Mouse (Mus musculus): ENCODE results near the gene Utf1. TPM values are rescaled to one million over a fixed set of nuclear protein-coding genes. Genes with fewer than 3 reads are reported as not detected.

Utf1 gene
- total RNA-seq, 2 experiments from 2014 or later: not detected

DNA sequence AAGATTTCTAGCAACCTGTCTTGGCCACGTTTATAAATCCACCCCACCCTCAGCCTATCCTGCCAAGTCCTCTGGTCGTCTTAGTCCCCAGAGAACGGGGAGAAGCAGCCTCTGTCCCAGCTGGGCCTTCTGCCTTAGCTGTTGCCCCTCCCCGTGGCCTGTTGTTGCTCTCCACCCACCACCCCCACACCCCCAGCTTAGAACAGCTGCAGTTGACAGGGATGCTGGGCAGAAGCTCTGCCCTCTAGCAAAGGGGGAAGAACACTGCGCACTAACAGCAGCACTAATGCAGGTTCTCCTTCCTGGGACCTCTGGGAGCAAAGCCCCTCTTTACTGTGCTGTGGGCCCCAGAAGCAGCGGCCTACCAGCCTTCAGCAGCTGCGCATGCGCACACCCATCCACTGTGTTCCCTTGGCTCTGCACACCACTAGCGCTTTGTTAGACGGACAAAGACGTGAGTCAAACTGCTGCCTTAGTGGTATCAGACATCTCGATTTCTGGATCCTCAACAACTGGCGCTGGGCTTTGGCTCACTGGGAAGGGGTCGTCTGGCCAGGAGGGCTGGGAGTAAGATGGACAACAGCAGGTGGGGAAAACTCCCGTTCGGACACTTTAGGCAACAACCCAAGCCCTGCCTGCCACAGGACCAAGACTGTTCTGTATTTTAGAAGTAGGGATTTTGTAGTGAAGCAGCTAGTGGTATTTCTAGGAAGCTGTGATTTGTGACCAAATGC is 2.9 kb upstream of the Utf1 start:
- peak; percentile 17 for DNase-seq

DNA sequence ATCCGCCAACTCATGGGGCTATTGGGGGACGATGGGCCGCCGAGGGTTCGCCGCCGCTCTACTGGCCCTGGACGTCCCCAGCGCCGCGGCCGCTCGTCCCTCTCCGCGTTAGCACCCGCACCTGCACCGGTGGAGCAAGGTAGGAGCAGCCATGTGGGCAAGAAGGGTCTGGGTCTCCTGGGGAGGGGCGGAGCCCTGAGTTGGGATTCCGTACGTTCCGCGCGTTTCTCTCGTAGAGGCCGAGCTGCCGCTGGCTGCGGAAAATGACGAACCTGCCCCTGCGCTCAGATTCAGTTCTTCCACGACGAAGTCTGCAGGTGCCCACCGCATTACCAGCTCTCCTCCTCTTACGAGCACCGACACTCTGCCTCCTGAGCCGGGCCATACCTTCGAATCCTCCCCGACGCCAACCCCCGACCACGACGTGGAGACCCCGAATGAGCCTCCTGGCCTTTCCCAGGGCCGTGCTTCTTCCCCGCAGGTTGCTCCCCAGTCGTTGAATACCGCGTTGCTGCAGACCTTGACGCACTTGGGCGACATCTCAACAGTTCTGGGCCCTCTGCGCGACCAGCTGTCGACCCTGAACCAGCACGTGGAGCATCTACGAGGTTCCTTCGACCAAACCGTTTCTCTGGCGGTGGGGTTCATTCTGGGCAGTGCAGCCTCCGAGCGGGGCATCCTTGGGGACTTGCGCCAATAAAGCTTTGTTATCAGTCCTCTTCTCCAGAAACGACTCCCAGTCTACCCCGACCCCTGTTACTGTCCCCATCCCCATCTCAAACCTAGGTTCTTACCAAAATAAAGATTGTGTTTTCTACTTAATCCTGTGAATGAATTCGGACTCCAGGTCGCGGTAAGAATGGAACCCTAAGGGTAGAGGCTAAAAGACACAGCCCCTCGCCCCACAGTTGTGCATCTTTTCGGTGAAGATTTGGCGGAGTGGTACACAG is 977 bp downstream of the Utf1 start:
- no peak for DNase-seq

- DNase-seq: no peak
Measured at GRCm38 (mm10) chr7:139945516-139945915, 1.9 kb downstream of the Utf1 start.

DNA sequence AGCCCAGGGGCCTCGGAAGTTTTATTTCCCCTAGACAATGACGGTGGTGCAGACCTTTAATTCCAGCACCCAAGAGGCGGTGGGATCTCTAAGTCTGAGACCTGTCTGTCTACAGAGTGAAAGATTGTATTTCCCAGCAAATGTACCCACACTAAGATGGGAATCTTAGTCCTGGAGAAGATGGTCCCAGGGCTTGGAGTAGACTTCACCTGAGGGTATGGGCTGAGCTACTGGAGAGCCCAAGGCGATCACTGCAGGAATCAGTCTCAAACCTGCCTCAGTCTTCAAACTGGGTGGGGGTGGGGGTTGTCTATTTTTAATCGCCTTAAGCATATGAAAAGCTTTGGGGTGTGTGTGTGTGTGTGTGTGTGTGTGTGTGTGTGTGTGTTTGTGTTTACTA is 2.4 kb downstream of the Utf1 start:
- no peak for DNase-seq

- peak; percentile 42 for DNase-seq
Measured at GRCm38 (mm10) chr7:139949893-139950282, 6.3 kb downstream of the Utf1 start.

GRCm38 (mm10) chr7:139950283-139950971 is 6.8 kb downstream of the Utf1 start:
- peak; percentile 47 for DNase-seq

DNA sequence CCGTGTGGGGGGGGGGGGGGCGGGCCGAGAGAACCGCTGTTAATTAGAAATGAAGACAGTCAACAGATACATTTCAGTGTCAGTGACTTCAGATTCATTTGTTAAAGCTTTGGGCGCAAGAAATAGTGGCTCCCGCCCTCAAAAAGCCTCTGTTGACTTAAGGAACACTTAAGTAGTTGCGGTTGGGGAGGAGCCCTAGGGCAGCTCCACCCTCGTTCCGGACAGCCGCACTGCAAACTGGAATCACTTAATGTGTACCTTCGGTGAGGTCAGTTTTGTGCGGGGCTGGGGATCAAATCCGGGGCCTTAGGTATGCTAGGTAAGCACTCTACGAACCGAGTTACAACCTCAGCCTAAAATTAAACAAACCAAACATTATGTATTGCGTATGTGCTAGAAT is 7.5 kb downstream of the Utf1 start:
- DNase-seq: no peak

DNA sequence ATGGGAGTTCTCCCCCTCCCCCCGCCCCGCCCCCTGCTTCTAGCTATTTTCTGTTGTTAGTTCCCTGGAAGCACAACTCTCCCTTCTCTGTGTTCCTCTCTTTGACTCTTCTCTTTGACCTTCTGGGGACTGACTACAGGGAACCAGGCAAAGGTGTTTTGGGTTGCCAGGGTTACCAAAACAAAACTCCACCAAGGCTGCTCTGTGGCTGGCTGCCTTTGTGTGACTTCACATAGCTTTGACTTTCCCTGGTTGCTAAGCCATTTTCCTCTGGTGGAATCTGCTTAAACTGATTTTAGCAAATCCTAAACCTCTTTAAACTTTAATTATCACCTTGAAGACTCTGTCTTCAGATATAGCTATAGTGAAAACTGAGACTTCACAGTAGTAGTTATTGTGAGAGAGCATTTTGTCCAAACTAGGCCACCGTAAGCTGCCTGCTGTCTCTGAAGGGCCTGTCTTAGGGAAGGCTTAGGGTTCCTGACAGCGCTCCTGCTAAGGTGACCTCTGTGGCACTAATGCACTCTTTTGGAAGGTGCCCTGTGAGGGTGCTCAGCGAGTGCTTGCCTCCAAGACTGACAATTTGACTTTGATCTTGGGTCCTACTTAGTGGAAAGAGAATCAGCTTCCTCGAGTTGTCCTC is 8.5 kb downstream of the Utf1 start:
- DNase-seq: no peak

DNA sequence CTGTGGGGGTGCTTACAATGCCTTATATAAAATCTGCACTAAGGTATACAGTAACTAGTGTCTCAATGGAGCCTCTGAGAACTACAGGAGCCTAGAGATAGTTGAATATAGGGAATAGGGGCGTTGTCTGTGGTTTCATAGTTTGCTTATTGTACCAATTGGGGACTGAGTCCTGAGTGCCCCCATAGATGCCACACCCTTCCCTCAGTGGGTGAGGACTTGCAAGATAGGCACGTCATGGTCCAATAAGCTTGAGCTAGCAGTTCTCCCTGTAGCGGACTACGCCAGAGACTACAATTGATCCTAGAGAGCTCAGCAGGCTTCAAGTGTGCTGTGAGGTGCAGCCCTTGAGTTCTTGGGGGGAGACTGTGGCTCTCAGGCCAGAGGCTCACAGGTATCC is 11.9 kb downstream of the Utf1 start:
- DNase-seq: no peak

DNA sequence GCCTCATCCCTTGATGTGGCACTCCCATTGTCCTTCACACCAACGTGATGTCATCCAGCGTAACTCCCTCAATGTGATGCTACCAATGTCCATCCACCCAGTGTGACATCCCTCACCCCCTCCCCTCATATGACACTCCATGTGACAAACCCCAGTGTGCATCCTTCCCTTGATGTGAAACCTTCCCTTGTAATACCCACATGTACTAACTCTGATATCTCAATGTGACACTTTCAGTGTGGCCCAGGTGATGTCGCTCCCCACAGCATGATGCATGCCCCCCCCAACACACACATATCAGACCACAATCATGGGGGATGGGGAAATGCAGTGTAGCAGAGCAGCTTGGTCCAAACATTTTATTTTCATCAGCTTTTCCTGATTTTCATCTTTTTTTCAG is 13.1 kb downstream of the Utf1 start:
- no peak for DNase-seq

DNA sequence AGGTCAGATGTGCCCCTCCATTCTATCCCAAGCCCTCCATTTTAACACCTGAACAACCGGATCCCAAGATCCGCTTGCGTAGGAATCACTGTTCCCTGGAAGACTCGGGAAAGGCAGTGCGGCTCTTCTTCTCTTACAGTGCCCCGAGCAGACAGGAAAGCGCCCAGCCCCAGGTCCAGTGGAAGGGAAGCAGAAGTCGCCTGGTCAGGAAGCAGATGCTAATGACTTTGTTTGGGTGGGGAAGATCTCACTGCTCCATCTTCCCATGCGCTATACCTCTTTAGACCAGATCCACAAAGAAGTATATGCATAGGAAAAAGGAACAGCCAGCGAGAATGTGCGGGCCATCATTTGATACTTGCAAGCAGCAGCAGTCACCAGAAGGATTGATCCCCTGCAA is 13.8 kb downstream of the Utf1 start:
- DNase-seq: no peak

GRCm38 (mm10) chr7:139957958-139958357 is 14.4 kb downstream of the Utf1 start:
- DNase-seq: no peak

GRCm38 (mm10) chr7:139961141-139961540 is 17.6 kb downstream of the Utf1 start:
- DNase-seq: no peak

GRCm38 (mm10) chr7:139963814-139964213 is 20.2 kb downstream of the Utf1 start:
- no peak for DNase-seq

GRCm38 (mm10) chr7:139967175-139967574 is 23.6 kb downstream of the Utf1 start:
- DNase-seq: no peak

GRCm38 (mm10) chr7:139968428-139968827 is 24.8 kb downstream of the Utf1 start:
- DNase-seq: no peak

DNA sequence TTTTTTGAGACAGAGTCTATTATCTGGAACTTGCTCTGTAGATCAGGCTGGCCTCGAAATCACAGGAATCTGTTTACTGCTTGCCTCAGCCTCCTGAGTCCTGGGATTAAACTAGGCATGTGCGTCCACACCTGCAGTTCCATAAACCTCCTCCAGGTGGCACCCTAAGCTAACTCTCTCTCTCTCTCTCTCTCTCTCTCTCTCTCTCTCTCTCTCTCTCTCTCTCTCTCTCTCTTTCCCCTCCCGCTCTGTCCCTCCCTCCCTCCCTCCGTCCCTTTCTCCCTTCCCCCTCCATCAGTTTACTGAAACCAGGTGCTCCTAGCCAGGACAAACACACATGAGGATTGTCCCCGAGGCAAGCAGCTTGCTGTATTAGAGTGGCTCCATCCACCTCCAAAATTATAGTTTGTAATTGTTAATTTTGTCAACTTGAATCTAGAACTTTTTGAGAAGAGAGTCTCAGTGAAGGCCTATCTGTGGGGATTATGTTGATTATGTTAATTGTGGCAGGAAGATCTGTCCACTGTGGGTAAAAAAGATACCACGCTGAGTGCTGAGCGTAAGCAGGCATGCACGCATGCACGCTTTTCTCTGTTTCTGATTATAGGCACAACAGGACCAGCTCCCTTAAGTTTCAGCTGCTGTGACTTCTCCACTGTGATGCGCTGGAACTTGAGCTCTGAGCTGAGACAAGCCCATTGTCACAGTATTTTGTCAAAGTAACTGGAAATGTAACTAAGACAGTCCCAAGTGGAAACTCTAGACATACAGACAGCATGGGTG is 25.9 kb downstream of the Utf1 start:
- peak; percentile 87 for DNase-seq

DNA sequence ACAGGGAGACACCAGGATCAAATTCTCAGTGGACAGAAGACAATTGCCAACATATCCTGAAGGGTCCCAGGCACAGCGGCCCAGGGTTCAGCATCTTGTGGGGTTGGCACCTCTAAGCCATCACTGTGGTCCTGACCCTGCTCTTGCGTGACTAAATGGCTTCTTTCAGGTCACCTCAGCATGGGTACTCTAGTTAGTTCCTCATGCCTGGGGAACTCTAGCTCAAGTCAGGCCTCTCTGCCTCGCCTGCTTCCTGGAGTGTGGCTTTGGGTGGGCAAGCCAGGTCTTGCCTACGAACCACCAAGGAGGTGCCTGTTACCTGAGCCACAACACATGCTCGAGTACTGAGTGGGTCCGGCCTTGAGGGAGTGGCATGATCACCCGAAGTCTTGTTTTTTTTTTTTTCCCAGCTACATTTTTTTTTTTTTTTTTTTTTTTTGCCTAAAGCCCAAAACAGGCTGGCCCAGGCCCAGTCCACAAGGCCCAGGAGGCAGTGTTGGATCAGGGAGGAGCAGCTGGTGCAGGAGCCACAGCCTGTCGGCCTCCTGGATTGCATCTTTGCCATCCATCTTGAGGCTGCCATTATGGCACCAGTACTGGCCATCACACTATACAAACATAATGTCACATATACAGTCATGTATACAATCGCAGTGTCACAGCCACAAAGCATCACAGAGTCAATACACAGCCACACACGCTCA is 26.8 kb downstream of the Utf1 start:
- no peak for DNase-seq

- DNase-seq: no peak
Measured at GRCm38 (mm10) chr7:139970979-139971378, 27.4 kb downstream of the Utf1 start.

DNA sequence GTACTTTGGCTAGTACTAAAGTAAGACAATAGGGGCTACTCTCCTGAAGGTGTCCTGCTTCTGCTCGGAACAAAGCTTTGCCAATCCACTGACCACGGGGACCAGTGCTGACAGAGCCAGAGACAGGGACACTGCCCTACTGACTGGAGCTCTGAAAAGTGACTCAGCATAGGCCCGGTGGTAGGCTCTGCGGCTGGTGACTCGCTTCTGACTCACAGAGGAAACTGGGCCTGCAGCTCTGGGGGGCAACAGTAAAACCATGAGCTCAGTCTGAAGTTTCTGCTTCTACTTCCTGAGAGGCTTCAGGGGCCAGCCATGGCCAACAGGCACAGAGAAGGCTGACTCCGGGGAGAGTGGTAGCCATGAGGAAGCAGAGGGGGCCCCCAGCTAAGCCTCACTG is 27.8 kb downstream of the Utf1 start:
- no peak for DNase-seq

GRCm38 (mm10) chr7:139972923-139973331 is 29.3 kb downstream of the Utf1 start:
- DNase-seq: no peak

All from gastrocnemius, postnatal 10 days (tissue).